Mouse (Mus musculus): Measurements from ENCODE around the gene Zbtb7a.

DNA sequence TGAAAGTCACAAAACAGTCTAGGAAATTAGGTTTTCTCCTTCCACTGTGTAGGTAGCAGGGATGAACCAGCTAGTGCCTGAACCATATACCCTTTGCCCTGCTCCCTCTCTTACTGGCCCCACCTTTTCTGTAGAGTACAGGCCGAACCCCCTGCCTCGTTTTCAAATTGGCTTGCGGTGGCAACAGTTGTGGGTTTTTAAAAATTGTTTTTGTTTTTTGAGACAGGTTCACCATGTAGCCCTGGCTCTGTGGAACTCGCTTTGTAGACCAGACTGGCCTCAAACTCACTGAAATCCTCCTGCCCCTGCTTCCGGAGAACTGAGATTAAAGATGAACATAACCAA is 33.0 kb downstream of the Zbtb7a start:
- no peak for TF ChIP-seq TAL1 (IDR thresholded peaks at IDR 0.05; ENCODE audit: low read length)
- TF ChIP-seq GATA1 (IDR thresholded peaks at IDR 0.05; ENCODE audit: low read length): no peak

Measured in erythroblast, embryonic 14.5 days (primary cell).